Mouse (Mus musculus): ENCODE results near the gene Atf7. TPM values are rescaled to one million over a fixed set of nuclear protein-coding genes. Genes with fewer than 3 reads are reported as not detected.

The Atf7 gene
- polyA plus RNA-seq, 1 experiment from 2014 or later = 26.7 TPM

DNA sequence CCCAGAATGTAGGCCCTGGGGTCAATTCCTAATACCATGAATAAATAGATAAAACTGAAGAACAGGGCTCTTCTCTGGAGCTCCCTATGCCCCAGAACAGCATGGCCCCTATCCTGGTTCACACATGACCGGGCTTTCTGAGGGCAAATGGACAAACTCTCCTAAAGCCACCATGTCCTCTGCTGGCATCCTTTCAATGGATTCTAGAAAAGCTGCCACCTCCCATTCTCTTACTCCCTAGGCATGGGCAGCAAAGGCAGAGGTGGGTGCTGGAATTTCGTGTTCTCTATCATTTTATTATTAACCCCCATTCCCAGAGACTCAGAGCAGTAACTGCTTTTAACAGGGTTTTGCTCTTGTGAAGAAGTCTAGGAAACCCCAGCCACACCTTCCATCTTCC, 110.0 kb downstream of the Atf7 start:
- WGBS = 89% methylated on average over 2 of the region's 2 CpGs
- Histone ChIP-seq H3K27me3 (no peaks in the 10 kb centered on the region), H3K9ac (no peak overlapping the region), H3K4me3 (no peak overlapping the region), H3K27ac (no peak overlapping the region), H3K36me3 (no peaks in the 10 kb centered on the region), H3K4me1 (replicated peaks) (peaks cover 38% of the 10 kb centered on the region), H3K4me2 (no peak overlapping the region; the same call in 1 of the 2 replicates), H3K9me3 (replicated peaks) (no peaks in the 10 kb centered on the region)
- no peak for ATAC-seq (replicated peaks; ENCODE audit: insufficient number of reproducible peaks, insufficient read depth, low FRiP score, low read depth)

- ATAC-seq (replicated peaks; ENCODE audit: insufficient number of reproducible peaks, insufficient read depth, low FRiP score, low read depth) = no peak
- H3K27ac ChIP-seq = no peak overlapping the region
- 83% methylated on average over 3 of the region's 3 CpGs for whole genome bisulfite sequencing
- no peaks in the 10 kb centered on the region for H3K36me3 ChIP-seq
- H3K4me3 ChIP-seq = no peak overlapping the region
- no peak overlapping the region for H3K9ac ChIP-seq
- no peak overlapping the region for H3K4me2 ChIP-seq
- no peaks in the 10 kb centered on the region for H3K9me3 ChIP-seq (replicated peaks)
- H3K27me3 ChIP-seq = no peaks in the 10 kb centered on the region
- H3K4me1 ChIP-seq (replicated peaks) = peaks cover 36% of the 10 kb centered on the region
Measured at GRCm38 (mm10) chr15:102513004-102513403, 112.3 kb downstream of the Atf7 start.

DNA sequence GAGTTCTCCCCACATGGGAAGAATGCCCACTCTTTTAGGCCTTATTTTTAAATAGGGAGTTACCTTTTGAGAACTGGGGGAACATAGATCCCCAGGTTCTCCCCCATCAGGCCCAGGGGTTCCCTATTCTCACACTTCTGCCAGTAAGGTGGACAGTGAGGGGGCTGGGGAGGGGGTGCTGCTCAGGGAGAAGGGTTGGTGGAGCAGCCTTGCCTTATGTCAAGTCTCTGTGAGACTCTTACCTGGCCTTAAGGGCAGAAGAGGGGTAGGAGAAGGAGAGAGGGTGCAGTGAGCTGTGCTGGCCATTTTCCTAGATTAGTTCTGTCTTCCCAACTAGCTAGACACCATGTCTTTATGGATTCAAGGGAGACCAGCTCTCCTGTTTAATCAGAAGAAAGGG, 112.8 kb downstream of the Atf7 start:
- Histone ChIP-seq H3K27ac (no peak overlapping the region), H3K9ac (no peak overlapping the region), H3K4me1 (replicated peaks) (peaks cover 36% of the 10 kb centered on the region), H3K4me2 (no peak overlapping the region), H3K9me3 (replicated peaks) (no peaks in the 10 kb centered on the region), H3K36me3 (no peaks in the 10 kb centered on the region), H3K4me3 (no peak overlapping the region), H3K27me3 (no peaks in the 10 kb centered on the region)
- no peak for ATAC-seq (replicated peaks; ENCODE audit: insufficient number of reproducible peaks, insufficient read depth, low FRiP score, low read depth)

GRCm38 (mm10) chr15:102512010-102512409, 113.3 kb downstream of the Atf7 start:
- H3K27ac ChIP-seq = no peak overlapping the region
- H3K9me3 ChIP-seq (replicated peaks) = no peaks in the 10 kb centered on the region
- WGBS = 44% methylated on average over 5 of the region's 5 CpGs
- H3K4me3 ChIP-seq = no peak overlapping the region
- ATAC-seq (replicated peaks; ENCODE audit: insufficient number of reproducible peaks, insufficient read depth, low FRiP score, low read depth) = no peak
- H3K4me1 ChIP-seq (replicated peaks) = peaks cover 36% of the 10 kb centered on the region
- H3K36me3 ChIP-seq = no peaks in the 10 kb centered on the region
- no peaks in the 10 kb centered on the region for H3K27me3 ChIP-seq
- H3K4me2 ChIP-seq = no peak overlapping the region
- no peak overlapping the region for H3K9ac ChIP-seq

GRCm38 (mm10) chr15:102511285-102511833, 113.9 kb downstream of the Atf7 start:
- WGBS = 23% methylated on average over 6 of the region's 6 CpGs

GRCm38 (mm10) chr15:102510590-102511284, 114.5 kb downstream of the Atf7 start:
- Histone ChIP-seq H3K4me3 (peak overlapping the region; percentile 68), H3K27me3 (no peaks in the 10 kb centered on the region), H3K4me1 (replicated peaks) (peaks cover 29% of the 10 kb centered on the region), H3K9me3 (replicated peaks) (no peaks in the 10 kb centered on the region), H3K36me3 (no peaks in the 10 kb centered on the region), H3K9ac (peak overlapping the region; percentile 66), H3K27ac (peak overlapping the region; percentile 79), H3K4me2 (peak overlapping the region; percentile 95)
- 3% methylated on average over 33 of the region's 34 CpGs for WGBS
- peak; percentile 95 for ATAC-seq (replicated peaks; ENCODE audit: insufficient number of reproducible peaks, insufficient read depth, low FRiP score, low read depth)

More at GRCm38 (mm10) chr15:102511285-102511833, 113.9 kb downstream of the Atf7 start:
- H3K27ac ChIP-seq = peak overlapping the region; percentile 79
- H3K9me3 ChIP-seq (replicated peaks) = no peaks in the 10 kb centered on the region
- H3K9ac ChIP-seq = no peak overlapping the region
- no peaks in the 10 kb centered on the region for H3K27me3 ChIP-seq
- H3K4me2 ChIP-seq = peak overlapping the region; percentile 95
- H3K4me3 ChIP-seq = peak overlapping the region; percentile 68
- peaks cover 34% of the 10 kb centered on the region for H3K4me1 ChIP-seq (replicated peaks)
- ATAC-seq (replicated peaks; ENCODE audit: insufficient number of reproducible peaks, insufficient read depth, low FRiP score, low read depth) = no peak
- H3K36me3 ChIP-seq = no peaks in the 10 kb centered on the region

DNA sequence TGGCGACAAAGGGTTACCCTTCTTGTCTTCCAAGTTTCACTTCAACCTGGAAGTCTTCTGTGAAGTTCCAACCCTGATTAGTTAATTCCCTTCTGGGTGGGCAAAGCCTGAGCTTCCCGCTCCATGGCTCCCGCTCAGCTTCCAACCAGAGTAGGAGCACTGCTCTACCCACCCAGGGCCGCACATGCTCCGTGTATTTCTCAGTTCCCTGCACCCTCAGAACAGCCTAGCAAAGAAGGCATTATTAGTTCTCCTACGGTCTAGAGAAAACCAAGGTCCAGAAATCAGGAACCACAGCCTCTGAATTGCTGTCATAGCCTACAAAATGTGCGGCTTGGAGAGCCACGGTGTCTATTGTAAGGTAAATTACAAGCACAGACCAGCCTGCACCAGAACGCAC, 115.2 kb downstream of the Atf7 start:
- Histone ChIP-seq H3K9ac (peak overlapping the region; percentile 66), H3K36me3 (peaks cover 2% of the 10 kb centered on the region; the same call in 1 of the 2 replicates), H3K4me2 (peak overlapping the region; percentile 95), H3K4me3 (peak overlapping the region; percentile 68), H3K27me3 (no peaks in the 10 kb centered on the region), H3K27ac (peak overlapping the region; percentile 79), H3K4me1 (replicated peaks) (peaks cover 35% of the 10 kb centered on the region), H3K9me3 (replicated peaks) (no peaks in the 10 kb centered on the region)
- WGBS = 8% methylated on average over 9 of the region's 9 CpGs
- peak; percentile 58 for ATAC-seq (replicated peaks; ENCODE audit: insufficient number of reproducible peaks, insufficient read depth, low FRiP score, low read depth)

GRCm38 (mm10) chr15:102508336-102508735, 116.9 kb downstream of the Atf7 start:
- Histone ChIP-seq H3K4me1 (replicated peaks) (peaks cover 37% of the 10 kb centered on the region), H3K36me3 (peaks cover 19% of the 10 kb centered on the region), H3K4me3 (no peak overlapping the region), H3K9me3 (replicated peaks) (no peaks in the 10 kb centered on the region), H3K9ac (no peak overlapping the region), H3K4me2 (no peak overlapping the region), H3K27ac (no peak overlapping the region), H3K27me3 (no peaks in the 10 kb centered on the region)
- WGBS = 77% methylated on average over 3 of the region's 3 CpGs
- ATAC-seq (replicated peaks; ENCODE audit: insufficient number of reproducible peaks, insufficient read depth, low FRiP score, low read depth) = no peak

- no peaks in the 10 kb centered on the region for H3K27me3 ChIP-seq
- H3K27ac ChIP-seq = no peak overlapping the region
- H3K4me3 ChIP-seq = no peak overlapping the region
- H3K9ac ChIP-seq = no peak overlapping the region
- no peak for ATAC-seq (replicated peaks; ENCODE audit: insufficient number of reproducible peaks, insufficient read depth, low FRiP score, low read depth)
- peaks cover 37% of the 10 kb centered on the region for H3K4me1 ChIP-seq (replicated peaks)
- H3K36me3 ChIP-seq = peaks cover 27% of the 10 kb centered on the region
- no peaks in the 10 kb centered on the region for H3K9me3 ChIP-seq (replicated peaks)
- no peak overlapping the region for H3K4me2 ChIP-seq
Measured at GRCm38 (mm10) chr15:102507561-102507960, 117.7 kb downstream of the Atf7 start.

DNA sequence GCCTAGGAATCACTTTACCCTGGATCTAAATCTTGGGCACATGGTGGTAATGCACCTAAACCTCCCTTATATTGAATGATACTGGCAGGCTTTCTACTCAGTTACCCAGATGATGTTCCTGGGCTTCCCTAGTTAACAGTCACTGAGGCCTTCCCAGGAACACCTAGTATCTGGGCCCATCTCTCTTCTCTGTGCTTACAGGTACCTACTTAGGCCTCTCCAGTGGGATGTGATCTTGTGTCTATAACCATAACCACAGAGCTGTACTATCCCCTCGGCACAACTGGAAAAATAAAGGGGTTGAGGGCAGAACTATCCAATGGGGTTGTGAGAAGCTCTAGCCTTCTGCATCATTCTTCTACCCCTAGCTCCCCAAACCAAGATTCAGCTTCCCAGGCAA, 118.4 kb downstream of the Atf7 start:
- Histone ChIP-seq H3K36me3 (peaks cover 34% of the 10 kb centered on the region), H3K27me3 (no peaks in the 10 kb centered on the region), H3K27ac (no peak overlapping the region), H3K4me3 (no peak overlapping the region), H3K4me1 (replicated peaks) (peaks cover 35% of the 10 kb centered on the region), H3K4me2 (no peak overlapping the region), H3K9me3 (replicated peaks) (no peaks in the 10 kb centered on the region), H3K9ac (no peak overlapping the region)
- no peak for ATAC-seq (replicated peaks; ENCODE audit: insufficient number of reproducible peaks, insufficient read depth, low FRiP score, low read depth)
- 88% methylated on average over 1 of the region's 1 CpGs for WGBS

GRCm38 (mm10) chr15:102506464-102506830, 118.8 kb downstream of the Atf7 start:
- H3K27ac ChIP-seq = no peak overlapping the region
- peaks cover 38% of the 10 kb centered on the region for H3K36me3 ChIP-seq
- no peak overlapping the region for H3K4me3 ChIP-seq
- H3K4me2 ChIP-seq = no peak overlapping the region
- peaks cover 31% of the 10 kb centered on the region for H3K4me1 ChIP-seq (replicated peaks)
- no peaks in the 10 kb centered on the region for H3K27me3 ChIP-seq
- no peaks in the 10 kb centered on the region for H3K9me3 ChIP-seq (replicated peaks)
- 50% methylated on average over 2 of the region's 2 CpGs for WGBS
- H3K9ac ChIP-seq = no peak overlapping the region
- ATAC-seq (replicated peaks; ENCODE audit: insufficient number of reproducible peaks, insufficient read depth, low FRiP score, low read depth) = no peak
